Mouse (Mus musculus) embryonic fibroblast, embryonic 13.5 days (primary cell): ENCODE measurements at regions not wholly inside any gene's neighbourhood (a gene's known extent, or its start where the extent isn't known, plus 50 kb on each side); places are given as distances from the start of the nearest gene placed in this dataset.
A peak's percentile ranks its signal among the peaks of the same experiment; 100 is the strongest.

ENCODE experiments used
- H3K27ac ChIP-seq: 2 replicates; pipeline ENCODE4 v1.5.1; 2012; ENCODE audit warnings: low read length, control low read depth, inconsistent platforms; ENCODE audit not compliant: insufficient read depth
- H3K4me1 ChIP-seq: 2 replicates; pipeline ENCODE4 v1.6.1; 2011; ENCODE audit warnings: low read length; ENCODE audit not compliant: control insufficient read depth, insufficient read depth
- H3K4me3 ChIP-seq: 2 replicates; pipeline ENCODE4 v1.5.1; 2011; ENCODE audit warnings: mild to moderate bottlenecking, control low read depth, low read length; ENCODE audit not compliant: insufficient read depth
- CTCF ChIP-seq: IDR thresholded peaks from 2 replicates; pipeline ENCODE4 v1.5.1; 2011; ENCODE audit warnings: mild to moderate bottlenecking, control low read depth, low read length, moderate library complexity, borderline replicate concordance; ENCODE audit not compliant: insufficient read depth
- POLR2A ChIP-seq: IDR thresholded peaks from 2 replicates; pipeline ENCODE4 v1.6.1; 2011; ENCODE audit warnings: low read depth, mild to moderate bottlenecking, control low read depth, low read length, moderate library complexity

GRCm38 (mm10) chr2:74955281-74956128, 129.9 kb downstream of the Mtx2 start:
- Histone ChIP-seq H3K4me3 (no peak overlapping the region), H3K4me1 (no peaks in the 10 kb centered on the region; the same call in 1 of the 2 replicates), H3K27ac (no peak overlapping the region)
- no peak for TF ChIP-seq CTCF
- TF ChIP-seq POLR2A, result no peak

GRCm38 (mm10) chr2:74956129-74956450, 130.5 kb downstream of the Mtx2 start:
- Histone ChIP-seq H3K4me1 (no peaks in the 10 kb centered on the region; the same call in 1 of the 2 replicates), H3K4me3 (no peak overlapping the region), H3K27ac (no peak overlapping the region)
- TF ChIP-seq POLR2A (no peak), CTCF (no peak)

- Histone ChIP-seq H3K4me1 (no peaks in the 10 kb centered on the region; the same call in 1 of the 2 replicates), H3K4me3 (no peak overlapping the region), H3K27ac (no peak overlapping the region)
- no peak for TF ChIP-seq POLR2A
Observed at GRCm38 (mm10) chr2:74956556-74956955, 131.0 kb downstream of the Mtx2 start.

- no peaks in the 10 kb centered on the region for H3K4me1 ChIP-seq
- TF ChIP-seq POLR2A (no peak), CTCF (no peak)
- no peak overlapping the region for H3K4me3 ChIP-seq
- H3K27ac ChIP-seq, result no peak overlapping the region
Observed at GRCm38 (mm10) chr2:74959936-74960335, 134.3 kb downstream of the Mtx2 start.

- H3K4me1 ChIP-seq, result no peaks in the 10 kb centered on the region
- no peak overlapping the region for H3K27ac ChIP-seq
- TF ChIP-seq POLR2A, result no peak
- TF ChIP-seq CTCF, result no peak
- H3K4me3 ChIP-seq, result no peak overlapping the region
Observed at GRCm38 (mm10) chr2:74962416-74962815, 136.8 kb downstream of the Mtx2 start.

GRCm38 (mm10) chr2:74964360-74964759, 138.8 kb downstream of the Mtx2 start:
- no peak overlapping the region for H3K4me3 ChIP-seq
- no peaks in the 10 kb centered on the region for H3K4me1 ChIP-seq
- no peak for TF ChIP-seq POLR2A
- peak; percentile 53; the same call in 1 of the 2 replicates for TF ChIP-seq CTCF
- H3K27ac ChIP-seq, result no peak overlapping the region

GRCm38 (mm10) chr2:74964980-74965379, 139.4 kb downstream of the Mtx2 start:
- no peaks in the 10 kb centered on the region for H3K4me1 ChIP-seq
- TF ChIP-seq POLR2A (no peak), CTCF (no peak)
- peak overlapping the region; percentile 3; the same call in 1 of the 2 replicates for H3K27ac ChIP-seq
- H3K4me3 ChIP-seq, result no peak overlapping the region

- Histone ChIP-seq H3K4me3 (no peak overlapping the region), H3K27ac (peak overlapping the region; percentile 19; the same call in 1 of the 2 replicates)
- TF ChIP-seq CTCF (no peak), POLR2A (0 out of 2 replicates have a peak, but pooled peaks have one; percentile 34)
Observed at GRCm38 (mm10) chr2:74965384-74966060, 139.9 kb downstream of the Mtx2 start.

GRCm38 (mm10) chr2:74970611-74971265, 145.1 kb downstream of the Mtx2 start:
- H3K4me3 ChIP-seq, result no peak overlapping the region
- H3K4me1 ChIP-seq, result peaks cover 2% of the 10 kb centered on the region
- no peak overlapping the region for H3K27ac ChIP-seq
- TF ChIP-seq CTCF (no peak), POLR2A (no peak)

More at GRCm38 (mm10) chr2:74965384-74966060, 139.9 kb downstream of the Mtx2 start:
- no peaks in the 10 kb centered on the region for H3K4me1 ChIP-seq
